Mouse (Mus musculus): ENCODE results near the gene Atf3. TPM values are rescaled to one million over a fixed set of nuclear protein-coding genes. Genes with fewer than 3 reads are reported as not detected.

The Atf3 gene
- polyA plus RNA-seq, 1 experiment from 2014 or later: 1.4 TPM

DNA sequence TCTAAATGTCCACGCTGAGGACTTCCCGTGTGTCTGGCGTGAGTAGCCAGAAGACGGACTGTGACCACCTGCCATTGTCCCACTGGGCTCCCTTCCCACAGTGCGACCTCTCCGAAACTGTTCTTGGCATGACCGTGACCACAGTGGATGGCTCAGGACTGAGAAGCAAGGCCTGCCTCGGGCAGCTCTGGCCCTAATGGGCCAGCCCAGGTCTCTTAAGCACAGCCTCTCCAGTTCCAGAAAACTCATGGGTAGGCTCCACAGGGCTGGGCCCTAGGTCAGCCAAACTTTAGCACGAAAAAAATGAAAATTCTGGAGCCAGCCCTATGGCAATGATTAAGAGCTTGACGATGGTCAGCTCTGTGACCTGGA lies 6.1 kb upstream of the Atf3 start:
- WGBS: 51% methylated on average over 10 of the region's 10 CpGs
- Histone ChIP-seq H3K9ac (peak overlapping the region; percentile 90), H3K4me3 (replicated peaks; ENCODE audit: low read length) (peak overlapping the region; percentile 71), H3K4me1 (replicated peaks; ENCODE audit: control insufficient read depth, insufficient read depth, low read length) (peaks cover 18% of the 10 kb centered on the region), H3K4me2 (replicated peaks) (peak overlapping the region; percentile 94), H3K36me3 (replicated peaks; ENCODE audit: control insufficient read depth, insufficient read depth) (no peaks in the 10 kb centered on the region), H3K9me3 (ENCODE audit: control insufficient read depth, low read length) (no peaks in the 10 kb centered on the region), H3K27me3 (ENCODE audit: control insufficient read depth, insufficient read depth, low read length) (no peaks in the 10 kb centered on the region), H3K27ac (peak overlapping the region; percentile 54)
- DNase-seq (ENCODE audit: low spot score): no peak
- peak; percentile 85 for ATAC-seq (ENCODE audit: low FRiP score)

DNA sequence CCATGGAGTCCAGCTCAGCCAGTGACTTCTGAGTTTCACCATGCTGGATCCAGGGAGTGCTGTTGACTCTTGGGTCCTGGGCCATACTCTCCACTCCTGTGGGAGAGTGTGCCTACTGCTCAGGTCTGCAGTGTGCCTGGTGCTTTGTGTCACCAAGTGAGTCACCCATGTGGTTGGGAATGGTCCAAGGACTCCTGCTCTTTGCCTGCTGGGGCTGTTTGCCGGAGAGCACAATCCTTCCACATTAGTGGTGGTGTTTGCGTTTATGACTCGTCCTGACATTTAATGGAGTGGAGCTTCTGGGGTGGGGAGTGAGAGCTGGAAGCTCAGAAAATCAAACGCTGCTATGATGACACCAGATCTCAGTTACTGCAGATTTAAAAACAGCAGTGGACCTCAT lies 4.2 kb upstream of the Atf3 start:
- Histone ChIP-seq H3K9ac (no peak overlapping the region), H3K36me3 (replicated peaks; ENCODE audit: control insufficient read depth, insufficient read depth) (no peaks in the 10 kb centered on the region), H3K4me3 (replicated peaks; ENCODE audit: low read length) (no peak overlapping the region), H3K27me3 (ENCODE audit: control insufficient read depth, insufficient read depth, low read length) (no peaks in the 10 kb centered on the region), H3K27ac (no peak overlapping the region), H3K4me2 (replicated peaks) (no peak overlapping the region), H3K4me1 (replicated peaks; ENCODE audit: control insufficient read depth, insufficient read depth, low read length) (peaks cover 18% of the 10 kb centered on the region), H3K9me3 (ENCODE audit: control insufficient read depth, low read length) (no peaks in the 10 kb centered on the region)
- 85% methylated on average over 4 of the region's 4 CpGs for WGBS
- DNase-seq (ENCODE audit: low spot score): no peak
- no peak for ATAC-seq (ENCODE audit: low FRiP score)

DNA sequence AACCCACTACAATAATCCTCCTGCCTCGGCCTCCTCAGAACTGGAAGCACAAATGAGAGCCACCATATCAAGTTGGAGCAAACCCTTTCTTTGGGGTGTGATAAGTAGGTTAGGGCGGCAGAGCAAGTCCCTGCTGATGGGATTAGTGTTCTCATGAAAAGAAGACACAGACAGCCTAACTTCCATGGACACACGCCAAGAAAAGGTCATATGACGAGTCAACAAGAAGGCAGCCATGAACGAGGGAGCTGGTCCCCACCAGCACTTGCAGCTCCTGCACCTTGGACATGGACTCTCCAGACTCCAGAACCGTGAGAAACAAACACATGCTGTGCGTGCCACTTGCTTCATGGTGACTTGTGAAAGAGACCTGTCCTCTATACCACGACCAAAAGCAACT lies 2.7 kb upstream of the Atf3 start:
- DNase-seq (ENCODE audit: low spot score) (no peak), ATAC-seq (ENCODE audit: low FRiP score) (no peak)
- no peaks in the 10 kb centered on the region for H3K9me3 ChIP-seq (ENCODE audit: control insufficient read depth, low read length)
- WGBS: 81% methylated on average over 8 of the region's 8 CpGs
- no peak overlapping the region for H3K27ac ChIP-seq
- no peak overlapping the region for H3K9ac ChIP-seq
- H3K27me3 ChIP-seq (ENCODE audit: control insufficient read depth, insufficient read depth, low read length): no peaks in the 10 kb centered on the region
- no peak overlapping the region for H3K4me2 ChIP-seq (replicated peaks)
- peaks cover 19% of the 10 kb centered on the region for H3K4me1 ChIP-seq (replicated peaks; ENCODE audit: control insufficient read depth, insufficient read depth, low read length)
- H3K4me3 ChIP-seq (replicated peaks; ENCODE audit: low read length): no peak overlapping the region
- H3K36me3 ChIP-seq (replicated peaks; ENCODE audit: control insufficient read depth, insufficient read depth): no peaks in the 10 kb centered on the region

DNA sequence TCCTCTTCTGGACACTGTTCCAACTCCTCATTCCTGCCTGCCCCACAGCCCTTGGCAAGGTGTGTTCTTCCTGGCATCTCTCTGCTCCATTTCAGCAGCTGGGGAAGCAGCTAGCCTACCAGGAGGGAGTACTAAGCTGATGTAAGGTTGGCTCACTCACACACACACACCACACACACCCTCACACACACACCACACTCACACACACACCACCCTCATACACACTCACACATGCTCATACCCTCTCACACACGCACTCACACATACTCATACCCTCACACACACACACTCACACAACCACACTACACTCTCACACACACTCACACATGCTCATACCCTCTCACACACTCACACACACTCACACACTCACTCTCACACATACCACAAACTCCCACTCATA lies 1.9 kb upstream of the Atf3 start:
- 88% methylated on average over 1 of the region's 1 CpGs for WGBS
- no peaks in the 10 kb centered on the region for H3K27me3 ChIP-seq (ENCODE audit: control insufficient read depth, insufficient read depth, low read length)
- H3K4me3 ChIP-seq (replicated peaks; ENCODE audit: low read length): no peak overlapping the region
- no peak overlapping the region for H3K4me2 ChIP-seq (replicated peaks)
- peaks cover 10% of the 10 kb centered on the region for H3K4me1 ChIP-seq (replicated peaks; ENCODE audit: control insufficient read depth, insufficient read depth, low read length)
- H3K27ac ChIP-seq: no peak overlapping the region
- H3K9me3 ChIP-seq (ENCODE audit: control insufficient read depth, low read length): no peaks in the 10 kb centered on the region
- H3K36me3 ChIP-seq (replicated peaks; ENCODE audit: control insufficient read depth, insufficient read depth): no peaks in the 10 kb centered on the region
- DNase-seq (ENCODE audit: low spot score) (no peak), ATAC-seq (ENCODE audit: low FRiP score) (no peak)
- no peak overlapping the region for H3K9ac ChIP-seq

DNA sequence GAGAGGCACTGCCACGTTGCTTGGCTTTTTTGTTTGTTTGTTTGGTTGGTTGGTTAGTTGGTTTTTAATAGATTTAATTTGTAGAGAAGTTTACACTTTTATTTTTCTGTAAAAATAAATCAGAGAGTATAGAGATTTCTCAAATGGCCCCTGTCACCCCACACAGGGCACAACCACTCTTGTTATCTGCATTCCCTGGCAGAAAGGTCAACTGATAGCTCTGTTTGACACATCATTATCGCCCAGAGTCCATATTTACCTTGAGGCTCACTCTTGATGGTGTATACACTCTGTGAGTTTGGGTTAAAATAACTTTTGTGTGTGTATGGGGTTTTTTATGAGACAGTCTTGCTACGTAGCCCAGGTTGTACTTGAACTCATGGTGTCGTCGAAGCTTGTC lies 744 bp upstream of the Atf3 start:
- no peak overlapping the region for H3K27ac ChIP-seq
- H3K4me1 ChIP-seq (replicated peaks; ENCODE audit: control insufficient read depth, insufficient read depth, low read length): peaks cover 4% of the 10 kb centered on the region; the same call in 1 of the 2 replicates
- no peak overlapping the region for H3K4me3 ChIP-seq (replicated peaks; ENCODE audit: low read length)
- ATAC-seq (ENCODE audit: low FRiP score): no peak
- H3K27me3 ChIP-seq (ENCODE audit: control insufficient read depth, insufficient read depth, low read length): no peaks in the 10 kb centered on the region
- H3K9me3 ChIP-seq (ENCODE audit: control insufficient read depth, low read length): no peaks in the 10 kb centered on the region
- 78% methylated on average over 5 of the region's 5 CpGs for WGBS
- no peak for DNase-seq (ENCODE audit: low spot score)
- H3K9ac ChIP-seq: no peak overlapping the region
- H3K4me2 ChIP-seq (replicated peaks): no peak overlapping the region
- H3K36me3 ChIP-seq (replicated peaks; ENCODE audit: control insufficient read depth, insufficient read depth): no peaks in the 10 kb centered on the region

DNA sequence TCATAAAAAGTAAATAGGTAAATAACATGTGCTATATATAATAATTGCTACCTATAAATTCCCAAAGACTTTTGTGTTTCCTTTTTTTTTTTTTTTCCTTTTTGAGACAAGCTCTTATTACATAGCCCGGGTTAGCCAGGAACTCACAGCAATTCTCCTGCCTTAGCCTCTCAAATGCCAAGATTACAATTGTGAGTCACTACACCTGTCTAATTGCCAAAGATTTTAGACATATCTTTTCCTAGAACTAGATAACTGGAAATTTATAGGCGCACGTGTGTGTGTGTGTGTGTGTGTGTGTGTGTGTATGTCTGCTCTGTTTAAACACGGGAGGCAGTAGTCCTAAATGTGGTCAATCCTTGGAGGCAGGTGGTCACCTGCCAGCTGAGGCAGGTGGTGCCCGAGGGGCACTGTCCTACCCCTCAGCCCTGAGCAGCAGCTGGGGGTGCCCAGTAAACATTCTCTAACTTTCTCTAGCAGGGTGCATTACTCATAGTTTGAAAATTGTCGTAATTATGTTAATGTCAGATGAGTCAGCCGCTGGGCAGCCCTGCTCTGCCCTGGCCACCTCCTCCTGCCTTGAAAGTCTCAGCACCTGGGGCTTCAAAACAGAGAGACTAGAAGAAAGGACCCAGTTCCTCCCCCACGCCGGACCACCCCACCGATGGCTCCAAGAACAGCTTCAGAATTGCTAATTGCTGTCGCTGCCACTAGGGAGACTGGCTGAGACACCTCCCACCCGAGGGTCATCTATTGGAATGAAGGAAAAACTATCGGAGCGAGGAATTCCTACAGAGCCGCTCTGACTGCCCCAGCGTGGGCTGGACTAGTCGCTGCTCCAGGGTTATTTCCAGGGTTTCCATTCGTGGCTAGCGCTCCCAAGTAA lies 1.8 kb downstream of the Atf3 start:
- peaks cover 4% of the 10 kb centered on the region; the same call in 1 of the 2 replicates for H3K4me1 ChIP-seq (replicated peaks; ENCODE audit: control insufficient read depth, insufficient read depth, low read length)
- ATAC-seq (ENCODE audit: low FRiP score) (no peak), DNase-seq (ENCODE audit: low spot score) (no peak)
- WGBS: 30% methylated on average over 19 of the region's 19 CpGs
- H3K9me3 ChIP-seq (ENCODE audit: control insufficient read depth, low read length): no peaks in the 10 kb centered on the region
- H3K9ac ChIP-seq: no peak overlapping the region
- no peak overlapping the region for H3K4me3 ChIP-seq (replicated peaks; ENCODE audit: low read length)
- peak overlapping the region; percentile 28; the same call in 1 of the 2 replicates for H3K4me2 ChIP-seq (replicated peaks)
- H3K27ac ChIP-seq: no peak overlapping the region
- H3K36me3 ChIP-seq (replicated peaks; ENCODE audit: control insufficient read depth, insufficient read depth): no peaks in the 10 kb centered on the region
- H3K27me3 ChIP-seq (ENCODE audit: control insufficient read depth, insufficient read depth, low read length): no peaks in the 10 kb centered on the region

DNA sequence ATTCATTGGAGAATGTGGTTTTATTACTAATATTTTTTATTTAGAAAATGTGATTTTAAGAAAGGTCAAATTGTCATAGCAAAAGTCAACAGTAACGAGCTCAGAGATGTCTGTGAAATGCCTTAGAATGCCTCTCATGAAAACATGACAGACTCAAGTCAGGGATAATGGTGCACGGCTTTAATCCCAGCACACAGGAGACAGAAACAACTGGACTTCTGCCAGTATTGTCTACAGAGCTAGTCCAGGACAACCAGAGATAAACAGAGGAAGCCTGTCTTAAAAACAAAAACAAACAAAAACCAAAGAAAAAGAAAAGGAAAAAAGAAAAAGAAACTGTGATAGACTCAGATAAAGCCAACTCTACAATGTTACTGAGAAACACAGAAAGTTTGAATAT lies 6.7 kb downstream of the Atf3 start:
- ATAC-seq (ENCODE audit: low FRiP score): no peak
- DNase-seq (ENCODE audit: low spot score): no peak
- Histone ChIP-seq H3K27me3 (ENCODE audit: control insufficient read depth, insufficient read depth, low read length) (no peaks in the 10 kb centered on the region; the same call in 1 of the 2 replicates), H3K4me3 (replicated peaks; ENCODE audit: low read length) (no peak overlapping the region), H3K9me3 (ENCODE audit: control insufficient read depth, low read length) (no peaks in the 10 kb centered on the region), H3K4me2 (replicated peaks) (no peak overlapping the region), H3K36me3 (replicated peaks; ENCODE audit: control insufficient read depth, insufficient read depth) (no peaks in the 10 kb centered on the region), H3K27ac (no peak overlapping the region), H3K4me1 (replicated peaks; ENCODE audit: control insufficient read depth, insufficient read depth, low read length) (no peaks in the 10 kb centered on the region), H3K9ac (no peak overlapping the region)
- WGBS: 50% methylated on average over 2 of the region's 2 CpGs

DNA sequence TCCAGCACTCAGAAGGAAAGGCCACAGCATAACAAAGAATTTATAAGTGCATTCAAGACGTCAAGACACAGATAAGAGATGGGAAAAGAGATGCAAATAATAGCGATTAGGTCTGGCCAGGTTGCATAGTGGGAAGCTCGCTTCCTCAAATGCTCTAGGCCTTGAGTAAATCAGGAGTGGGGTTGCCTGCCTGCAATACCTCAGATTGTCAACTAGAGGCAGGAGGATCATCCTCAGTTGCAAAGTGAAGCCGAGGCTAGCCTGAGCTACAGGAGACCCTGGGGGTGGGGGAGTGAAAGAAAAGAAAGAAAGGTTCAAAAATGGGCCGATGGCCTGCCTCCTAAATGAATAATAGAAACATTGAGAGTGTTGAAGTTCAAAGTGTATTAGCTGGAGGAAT lies 12.0 kb downstream of the Atf3 start:
- Histone ChIP-seq H3K27ac (no peak overlapping the region), H3K36me3 (replicated peaks; ENCODE audit: control insufficient read depth, insufficient read depth) (no peaks in the 10 kb centered on the region), H3K4me1 (replicated peaks; ENCODE audit: control insufficient read depth, insufficient read depth, low read length) (no peaks in the 10 kb centered on the region), H3K4me2 (replicated peaks) (no peak overlapping the region), H3K27me3 (ENCODE audit: control insufficient read depth, insufficient read depth, low read length) (no peaks in the 10 kb centered on the region; the same call in 1 of the 2 replicates), H3K4me3 (replicated peaks; ENCODE audit: low read length) (no peak overlapping the region), H3K9ac (no peak overlapping the region), H3K9me3 (ENCODE audit: control insufficient read depth, low read length) (no peaks in the 10 kb centered on the region)
- WGBS: 83% methylated on average over 5 of the region's 5 CpGs
- DNase-seq (ENCODE audit: low spot score) (no peak), ATAC-seq (ENCODE audit: low FRiP score) (no peak)

DNA sequence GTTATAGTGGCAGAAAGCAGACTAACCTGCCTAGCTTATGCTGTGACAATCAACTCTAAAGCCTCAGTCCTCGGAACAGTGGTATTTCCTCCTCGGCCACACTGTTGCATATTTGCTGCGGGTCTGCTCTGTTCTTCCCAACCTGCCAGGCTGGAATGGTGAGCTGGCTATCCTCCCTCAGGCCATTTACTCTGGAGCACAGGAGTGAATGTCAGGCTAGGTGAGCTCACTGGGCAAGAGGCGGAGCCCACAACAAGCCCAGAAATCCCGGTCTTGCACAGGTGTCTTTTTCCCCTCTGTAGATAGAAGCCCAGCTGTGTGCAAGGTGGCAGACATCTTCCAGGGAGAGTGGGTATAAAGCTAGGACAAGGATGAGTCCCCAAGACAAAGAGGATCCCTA lies 13.0 kb downstream of the Atf3 start:
- DNase-seq (ENCODE audit: low spot score): no peak
- Histone ChIP-seq H3K27me3 (ENCODE audit: control insufficient read depth, insufficient read depth, low read length) (no peaks in the 10 kb centered on the region; the same call in 1 of the 2 replicates), H3K9ac (no peak overlapping the region), H3K4me3 (replicated peaks; ENCODE audit: low read length) (no peak overlapping the region), H3K4me1 (replicated peaks; ENCODE audit: control insufficient read depth, insufficient read depth, low read length) (no peaks in the 10 kb centered on the region), H3K9me3 (ENCODE audit: control insufficient read depth, low read length) (no peaks in the 10 kb centered on the region), H3K4me2 (replicated peaks) (no peak overlapping the region), H3K36me3 (replicated peaks; ENCODE audit: control insufficient read depth, insufficient read depth) (no peaks in the 10 kb centered on the region), H3K27ac (no peak overlapping the region)
- WGBS: 83% methylated on average over 5 of the region's 5 CpGs
- no peak for ATAC-seq (ENCODE audit: low FRiP score)
